Comparison of ENCODE assay signal across 14 mouse cellular contexts in the genomic region with DNA sequence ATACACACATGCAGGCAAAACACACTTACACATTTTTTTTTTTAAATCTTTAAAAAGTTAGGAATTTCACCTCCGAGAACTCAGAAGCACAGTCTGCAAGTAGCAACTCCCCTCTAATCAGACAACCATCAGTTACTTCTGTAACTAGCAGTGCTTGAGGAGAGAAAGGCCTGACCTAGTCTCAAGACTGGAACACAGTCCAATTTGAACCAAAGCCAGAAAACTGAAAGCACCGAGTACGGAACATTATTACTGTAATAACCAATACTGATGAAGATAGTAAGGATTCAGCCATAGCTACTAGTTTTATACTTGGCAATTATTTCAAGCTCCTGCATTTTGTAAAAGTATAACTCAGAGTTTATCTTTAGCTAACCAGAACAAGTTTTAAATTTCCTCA. TPM values are rescaled to one million over a fixed set of nuclear protein-coding genes. Genes with fewer than 3 reads are reported as not detected.
DNase-seq lines count a peak whose midpoint lies in the region; ATAC-seq and TF ChIP-seq lines count a peak whose summit lies in the region.
"Had no signal": no experiment of that assay in that cellular context is flagged by ENCODE, and none has a peak within 500 bp of the region (broad histone marks: within the 10 kb centered on the region; RNA-seq: fewer than 3 reads in every experiment).

No protein-coding gene starts in this region.

- peak overlapping the region; percentile 39 for H3K4me2 ChIP-seq in heart, embryonic 14.5 days (ENCODE audit: low read length)
- peak overlapping the region; percentile 36 for H3K4me2 ChIP-seq in kidney, postnatal 0 days (ENCODE audit: low read length)

- peaks cover 0 to 25% of the 10 kb centered on the region in 2 experiments; a peak in 3 of 4 replicates for H3K4me1 ChIP-seq in heart, embryonic 14.5 days (ENCODE audit: control insufficient read depth in 2 of 2, insufficient read depth in 2 of 2, low read length in 2 of 2)
- peaks cover 20% of the 10 kb centered on the region for H3K4me1 ChIP-seq in heart, embryonic 10.5 days
- H3K4me1 ChIP-seq in kidney, postnatal 0 days (replicated peaks; ENCODE audit: insufficient read depth, low read length), result peaks cover 13% of the 10 kb centered on the region
- H3K4me1 ChIP-seq in MEL (ENCODE audit: control insufficient read depth in 1 of 2, insufficient read depth in 2 of 2, low read length in 2 of 2), result peaks cover 15 to 18% of the 10 kb centered on the region in 2 experiments

- no peak for TF ChIP-seq CTCF in kidney, postnatal 0 days (IDR thresholded peaks at IDR 0.05; ENCODE audit: low read depth)
- no peak for TF ChIP-seq CTCF in MEL (IDR thresholded peaks at IDR 0.05 in 2 of 3, conservative IDR thresholded peaks at IDR 0.05 in 1 of 3; ENCODE audit: control insufficient read depth in 1 of 3, insufficient read depth in 1 of 3, low read depth in 2 of 3, low read length in 3 of 3, poor library complexity in 1 of 3, severe bottlenecking in 1 of 3)

- no peaks in the 10 kb centered on the region for H3K9me3 ChIP-seq in heart, embryonic 14.5 days (ENCODE audit: control insufficient read depth, low read length)
- H3K9me3 ChIP-seq in heart, embryonic 10.5 days, result no peaks in the 10 kb centered on the region
- no peaks in the 10 kb centered on the region for H3K9me3 ChIP-seq in kidney, postnatal 0 days (replicated peaks; ENCODE audit: low read length)
- no peaks in the 10 kb centered on the region; the same call in 1 of the 2 replicates for H3K9me3 ChIP-seq in MEL (replicated peaks; ENCODE audit: insufficient read depth, low read length)
- H3K9me3 ChIP-seq: liver, embryonic 13.5 days had no signal

- TF ChIP-seq POLR2A in MEL (IDR thresholded peaks at IDR 0.05; ENCODE audit: control insufficient read depth in 1 of 2, insufficient read depth in 1 of 2, low read depth in 1 of 2, low read length in 2 of 2, poor library complexity in 1 of 2), result no peak

- no peak for TF ChIP-seq EP300 in MEL (IDR thresholded peaks at IDR 0.05; ENCODE audit: low read depth in 1 of 2, low read length in 2 of 2)

- no peaks in the 10 kb centered on the region for H3K36me3 ChIP-seq in heart, embryonic 14.5 days (ENCODE audit: control insufficient read depth, insufficient read depth, low read length)
- no peaks in the 10 kb centered on the region for H3K36me3 ChIP-seq in heart, embryonic 10.5 days
- H3K36me3 ChIP-seq in kidney, postnatal 0 days (ENCODE audit: insufficient read depth, low read length), result no peaks in the 10 kb centered on the region
- peaks cover 0 to 31% of the 10 kb centered on the region in 2 experiments; a peak in 3 of 4 replicates for H3K36me3 ChIP-seq in MEL (ENCODE audit: control insufficient read depth in 1 of 2, insufficient read depth in 2 of 2, low read length in 2 of 2)
- H3K36me3 ChIP-seq: liver, embryonic 13.5 days had no signal

- DNase-seq in adrenal gland, postnatal 10 days, result peak; percentile 25
- no peak for DNase-seq in adrenal gland, postnatal 4 days (ENCODE audit: low spot score in 2 of 2)
- DNase-seq in heart, embryonic 10.5 days (ENCODE audit: low spot score), result no peak
- DNase-seq in kidney, postnatal 0 days (ENCODE audit: low spot score), result no peak
- no peak for DNase-seq in kidney, postnatal 4 days
- peak; percentile 43 for DNase-seq in MEL (ENCODE audit: low read depth, low spot score)
- no peak for DNase-seq in ovary, postnatal 36 days (ENCODE audit: low spot score)
- DNase-seq: cerebellum, postnatal 25 days; gastrocnemius, postnatal 10 days; kidney, postnatal 10 days; liver, embryonic 13.5 days had no signal

- H3K9ac ChIP-seq in heart, embryonic 14.5 days (ENCODE audit: low read length), result peak overlapping the region; percentile 25; the same call in 1 of the 2 replicates
- H3K9ac ChIP-seq in kidney, postnatal 0 days (ENCODE audit: low read depth, low read length), result no peak overlapping the region
- no peak overlapping the region; the same call in 1 of the 2 replicates for H3K9ac ChIP-seq in MEL (ENCODE audit: control insufficient read depth, low read depth, low read length, poor library complexity, severe bottlenecking)

- H3K79me2 ChIP-seq in MEL (ENCODE audit: control insufficient read depth, insufficient read depth, low read length, poor library complexity), result peaks cover 62% of the 10 kb centered on the region

- H3K27me3 ChIP-seq in heart, embryonic 14.5 days (ENCODE audit: control insufficient read depth, insufficient read depth, low read length), result no peaks in the 10 kb centered on the region
- no peaks in the 10 kb centered on the region for H3K27me3 ChIP-seq in heart, embryonic 10.5 days (ENCODE audit: insufficient read depth, poor library complexity, severe bottlenecking)
- no peaks in the 10 kb centered on the region for H3K27me3 ChIP-seq in kidney, postnatal 0 days (ENCODE audit: insufficient read depth, low read length)
- no peaks in the 10 kb centered on the region for H3K27me3 ChIP-seq in MEL (ENCODE audit: control insufficient read depth in 1 of 2, insufficient read depth in 2 of 2, low read length in 2 of 2)
- H3K27me3 ChIP-seq: liver, embryonic 13.5 days had no signal

- H3K27ac ChIP-seq in heart, embryonic 14.5 days (replicated peaks in 1 of 2; ENCODE audit: control insufficient read depth in 1 of 2, insufficient read depth in 1 of 2, low read depth in 2 of 2, low read length in 2 of 2), result no peak overlapping the region
- no peak overlapping the region for H3K27ac ChIP-seq in heart, embryonic 10.5 days
- H3K27ac ChIP-seq in kidney, postnatal 0 days, result no peak overlapping the region
- no peak overlapping the region for H3K27ac ChIP-seq in MEL (ENCODE audit: control insufficient read depth, low read depth, low read length)
- H3K27ac ChIP-seq: left cerebral cortex, adult 2 months; liver, embryonic 13.5 days had no signal

- H3K4me3 ChIP-seq in heart, embryonic 14.5 days (ENCODE audit: control insufficient read depth in 1 of 2, insufficient read depth in 1 of 2, low read depth in 1 of 2, low read length in 2 of 2), result no peak overlapping the region
- H3K4me3 ChIP-seq in heart, embryonic 10.5 days, result no peak overlapping the region
- H3K4me3 ChIP-seq in kidney, postnatal 0 days (replicated peaks; ENCODE audit: low read depth, low read length), result no peak overlapping the region
- H3K4me3 ChIP-seq in MEL (ENCODE audit: control insufficient read depth in 1 of 2, insufficient read depth in 1 of 2, low read depth in 2 of 2, low read length in 2 of 2), result peak overlapping the region in 1 of 2 experiments; percentile 89; a peak in 3 of 4 replicates
- H3K4me3 ChIP-seq: left cerebral cortex, adult 2 months had no signal

- WGBS in heart, embryonic 14.5 days, result 48% methylated on average over 3 of the region's 3 CpGs
- 80% methylated on average over 3 of the region's 3 CpGs for WGBS in heart, embryonic 10.5 days
- WGBS in kidney, postnatal 0 days, result 38% methylated on average over 3 of the region's 3 CpGs

- no peak for TF ChIP-seq RAD21 in MEL (IDR thresholded peaks at IDR 0.05; ENCODE audit: low read depth, low read length)

- ATAC-seq in heart, embryonic 14.5 days (ENCODE audit: insufficient number of reproducible peaks, insufficient read depth, low FRiP score, low read depth), result no peak
- no peak for ATAC-seq in kidney, postnatal 0 days (replicated peaks; ENCODE audit: low FRiP score, low read depth)
- ATAC-seq: activated CD4-positive, CD25-positive, alpha-beta regulatory T cell, adult 4 months had no signal

TF ChIP-seq in MEL, 35 proteins besides CTCF, POLR2A, EP300 and RAD21 (continues in another document):
- TF ChIP-seq CHD2 (IDR thresholded peaks at IDR 0.05; ENCODE audit: low read length), result no peak
- no peak for TF ChIP-seq POLR2AphosphoS2 (IDR thresholded peaks at IDR 0.05; ENCODE audit: low read length)
- no peak for TF ChIP-seq BHLHE40 (IDR thresholded peaks at IDR 0.05; ENCODE audit: borderline replicate concordance, low read depth, low read length)
- no peak for TF ChIP-seq HCFC1 (IDR thresholded peaks at IDR 0.05; ENCODE audit: low read depth, low read length)
- TF ChIP-seq MAFK (IDR thresholded peaks at IDR 0.05; ENCODE audit: borderline replicate concordance, low read depth, low read length), result no peak
- TF ChIP-seq ELF1 (IDR thresholded peaks at IDR 0.05; ENCODE audit: low read depth, low read length), result no peak
- no peak for TF ChIP-seq KAT2A (conservative IDR thresholded peaks at IDR 0.05; ENCODE audit: low read depth, low read length)
- no peak for TF ChIP-seq TBP (IDR thresholded peaks at IDR 0.05; ENCODE audit: low read depth, low read length)
- no peak for TF ChIP-seq SMC3 (IDR thresholded peaks at IDR 0.05; ENCODE audit: low read depth, low read length)

RNA-seq across cellular contexts. Expression of gene Pak2, which starts 2.7 kb away (rescaled TPM):
- 10 to 100 TPM; 47.5 to 50.3 TPM for total RNA-seq in adrenal gland, postnatal 10 days (2021)
- total RNA-seq in adrenal gland, postnatal 4 days (2021), result 10 to 100 TPM; 54.8 to 57.8 TPM
- 23.5 and 26.2 TPM in 2 replicates for polyA plus RNA-seq in heart, embryonic 14.5 days (2014; fragmentation: Nextera tagmentation; extraction: Ambion mirVana)
- 32.5 and 32.8 TPM in 2 replicates for polyA plus RNA-seq in heart, embryonic 10.5 days (2016; fragmentation: Nextera tagmentation; extraction: Ambion mirVana)
- polyA plus RNA-seq in kidney, postnatal 0 days (2015; fragmentation: Nextera tagmentation; extraction: Ambion mirVana), result 31.2 and 33.6 TPM in 2 replicates
- 23.0 and 23.4 TPM in 2 replicates for total RNA-seq in MEL (2012; rRNA removed)
- polyA plus RNA-seq in MEL (2012; ENCODE audit: insufficient read depth in 1 of 2, insufficient read length in 2 of 2, low read depth in 1 of 2, low replicate concordance in 2 of 2, missing spikeins in 1 of 2), result 10 to 100 TPM; 34.1 to 67.2 TPM

RNA-seq across cellular contexts. Expression of gene Pigx, which starts 23.1 kb away (rescaled TPM):
- 10 to 100 TPM; 34.1 to 35.0 TPM for total RNA-seq in adrenal gland, postnatal 10 days (2021)
- 10 to 100 TPM; 39.0 to 39.2 TPM for total RNA-seq in adrenal gland, postnatal 4 days (2021)
- polyA plus RNA-seq in heart, embryonic 14.5 days (2014; fragmentation: Nextera tagmentation; extraction: Ambion mirVana), result 74.4 and 91.6 TPM in 2 replicates
- 87.2 and 102 TPM in 2 replicates for polyA plus RNA-seq in heart, embryonic 10.5 days (2016; fragmentation: Nextera tagmentation; extraction: Ambion mirVana)
- 129 and 140 TPM in 2 replicates for polyA plus RNA-seq in kidney, postnatal 0 days (2015; fragmentation: Nextera tagmentation; extraction: Ambion mirVana)
- total RNA-seq in MEL (2012; rRNA removed), result 22.3 and 24.0 TPM in 2 replicates
- 10 to 100 TPM in 1 of 2 experiments, not detected in 1; 29.5 TPM for polyA plus RNA-seq in MEL (2012; ENCODE audit: insufficient read depth in 1 of 2, insufficient read length in 2 of 2, low read depth in 1 of 2, low replicate concordance in 2 of 2, missing spikeins in 1 of 2)

RNA-seq across cellular contexts. Expression of gene Cep19, which starts 23.2 kb away (rescaled TPM):
- 10 to 100 TPM; 10.8 to 11.2 TPM for total RNA-seq in adrenal gland, postnatal 10 days (2021)
- total RNA-seq in adrenal gland, postnatal 4 days (2021), result 10 to 100 TPM; 14.5 to 16.2 TPM
- 18.5 and 25.0 TPM in 2 replicates for polyA plus RNA-seq in heart, embryonic 14.5 days (2014; fragmentation: Nextera tagmentation; extraction: Ambion mirVana)
- 25.5 and 25.9 TPM in 2 replicates for polyA plus RNA-seq in heart, embryonic 10.5 days (2016; fragmentation: Nextera tagmentation; extraction: Ambion mirVana)
- polyA plus RNA-seq in kidney, postnatal 0 days (2015; fragmentation: Nextera tagmentation; extraction: Ambion mirVana), result 45.2 and 45.6 TPM in 2 replicates
- 7.1 and 7.3 TPM in 2 replicates for total RNA-seq in MEL (2012; rRNA removed)
- polyA plus RNA-seq in MEL (2012; ENCODE audit: insufficient read depth in 1 of 2, insufficient read length in 2 of 2, low read depth in 1 of 2, low replicate concordance in 2 of 2, missing spikeins in 1 of 2), result 1 to 10 TPM in 1 of 2 experiments, not detected in 1; 8.7 TPM

Comparison
In these comparisons a context has a peak if more than half of its experiments do, and no peak if none do; other contexts are left out.
1. DNase-seq: peak in adrenal gland, postnatal 10 days (single experiment) and MEL (single experiment); none in adrenal gland, postnatal 4 days (0 of 2), heart, embryonic 10.5 days (single experiment), kidney, postnatal 0 days (single experiment), kidney, postnatal 4 days (0 of 2) and ovary, postnatal 36 days (single experiment).